Mouse (Mus musculus) hindbrain, embryonic 15.5 days (tissue): Measurements from ENCODE around the gene Tns1. TPM values are rescaled to one million over a fixed set of nuclear protein-coding genes. Genes with fewer than 3 reads are reported as not detected.

Experiments used
- ATAC-seq: fragments of 200-750 bp; cut with Nextera tagmentation; 2 replicates; pipeline ENCODE4 v1.8.0; 2017; ENCODE audit warnings: low read depth, moderate number of reproducible peaks, moderate TSS enrichment; ENCODE audit not compliant: low FRiP score
- H3K27ac ChIP-seq: fragments of 300-500 bp; sonication (generic); replicated peaks from 2 replicates; pipeline ENCODE4 v1.5.1; 2015; ENCODE audit warnings: mild to moderate bottlenecking, inconsistent platforms
- H3K27me3 ChIP-seq: fragments of 300-500 bp; sonication (generic); 2 replicates; pipeline ENCODE4 v1.6.1; 2015; ENCODE audit warnings: control low read depth, inconsistent platforms
- H3K36me3 ChIP-seq: fragments of 300-500 bp; sonication (generic); 2 replicates; pipeline ENCODE4 v1.6.1; 2015; ENCODE audit warnings: control low read depth, inconsistent platforms
- H3K4me1 ChIP-seq: fragments of 300-500 bp; sonication (generic); replicated peaks from 2 replicates; pipeline ENCODE4 v1.6.1; 2015; ENCODE audit warnings: control low read depth, inconsistent platforms
- H3K4me2 ChIP-seq: fragments of 300-500 bp; sonication (generic); 2 replicates; pipeline ENCODE4 v1.6.1; 2015; ENCODE audit warnings: moderate library complexity, mild to moderate bottlenecking, inconsistent platforms
- H3K4me3 ChIP-seq: fragments of 300-500 bp; sonication (generic); 2 replicates; pipeline ENCODE4 v1.5.1; 2015; ENCODE audit warnings: mild to moderate bottlenecking, inconsistent platforms
- H3K9ac ChIP-seq: fragments of 300-500 bp; sonication (generic); 2 replicates; pipeline ENCODE4 v1.6.1; 2015; ENCODE audit warnings: inconsistent platforms
- H3K9me3 ChIP-seq: fragments of 300-500 bp; sonication (generic); 2 replicates; pipeline ENCODE4 v1.6.1; 2016; ENCODE audit warnings: control low read depth, inconsistent platforms
- WGBS: fragments of 180-500 bp; shearing (Covaris S2); methylation state at CpG from one replicate; pipeline ENCODE4 v1.1.7; 2015; 5-methylcytosine and 5-hydroxymethylcytosine counted together
- polyA plus RNA-seq: library from polyadenylated mRNA; unstranded; fragments of >200 nt; fragmentation: Nextera tagmentation; extraction: Ambion mirVana; gene quantifications from 2 replicates; pipeline ENCODE4 v1.2.1, GENCODE M21; 2015

Tns1 gene
- polyA plus RNA-seq, 1 experiment from 2014 or later, result 13.5 TPM

- no peaks in the 10 kb centered on the region for H3K36me3 ChIP-seq
- H3K4me2 ChIP-seq, result no peak overlapping the region
- H3K9ac ChIP-seq, result no peak overlapping the region
- H3K27me3 ChIP-seq, result no peaks in the 10 kb centered on the region
- no peak overlapping the region for H3K4me3 ChIP-seq
- ATAC-seq, result no peak
- H3K9me3 ChIP-seq, result no peaks in the 10 kb centered on the region
- 77% methylated on average over 19 of the region's 19 CpGs for WGBS
- no peak overlapping the region for H3K27ac ChIP-seq
- peaks cover 16% of the 10 kb centered on the region for H3K4me1 ChIP-seq
These were observed 210.9 kb downstream of the Tns1 start for GRCm38 (mm10) chr1:73913071-73914005.

GRCm38 (mm10) chr1:73912466-73912865, 211.8 kb downstream of the Tns1 start:
- ATAC-seq, result no peak
- no peak overlapping the region for H3K4me2 ChIP-seq

GRCm38 (mm10) chr1:73911981-73912380, 212.3 kb downstream of the Tns1 start:
- H3K4me2 ChIP-seq, result no peak overlapping the region
- peaks cover 16% of the 10 kb centered on the region for H3K4me1 ChIP-seq
- no peak overlapping the region for H3K27ac ChIP-seq
- H3K9ac ChIP-seq, result no peak overlapping the region
- 83% methylated on average over 8 of the region's 8 CpGs for WGBS
- no peaks in the 10 kb centered on the region for H3K9me3 ChIP-seq
- no peak overlapping the region for H3K4me3 ChIP-seq
- no peaks in the 10 kb centered on the region for H3K27me3 ChIP-seq
- ATAC-seq, result no peak
- H3K36me3 ChIP-seq, result no peaks in the 10 kb centered on the region

More at GRCm38 (mm10) chr1:73912466-73912865, 211.8 kb downstream of the Tns1 start:
- no peaks in the 10 kb centered on the region for H3K36me3 ChIP-seq
- 70% methylated on average over 10 of the region's 10 CpGs for WGBS
- H3K27ac ChIP-seq, result no peak overlapping the region
- no peak overlapping the region for H3K4me3 ChIP-seq
- H3K9me3 ChIP-seq, result no peaks in the 10 kb centered on the region
- H3K27me3 ChIP-seq, result no peaks in the 10 kb centered on the region
- no peak overlapping the region for H3K9ac ChIP-seq
- H3K4me1 ChIP-seq, result peaks cover 16% of the 10 kb centered on the region

GRCm38 (mm10) chr1:73910701-73911100, 213.5 kb downstream of the Tns1 start:
- Histone ChIP-seq H3K27ac (no peak overlapping the region), H3K4me2 (no peak overlapping the region), H3K9me3 (no peaks in the 10 kb centered on the region), H3K9ac (no peak overlapping the region), H3K27me3 (no peaks in the 10 kb centered on the region), H3K4me1 (peaks cover 21% of the 10 kb centered on the region), H3K4me3 (no peak overlapping the region), H3K36me3 (no peaks in the 10 kb centered on the region)
- 86% methylated on average over 8 of the region's 8 CpGs for WGBS
- ATAC-seq, result no peak

- Histone ChIP-seq H3K4me3 (no peak overlapping the region), H3K36me3 (no peaks in the 10 kb centered on the region), H3K4me2 (no peak overlapping the region), H3K27me3 (no peaks in the 10 kb centered on the region), H3K4me1 (peaks cover 15% of the 10 kb centered on the region), H3K27ac (no peak overlapping the region), H3K9me3 (no peaks in the 10 kb centered on the region), H3K9ac (no peak overlapping the region)
- no peak for ATAC-seq
- WGBS, result 85% methylated on average over 8 of the region's 8 CpGs
These were observed 214.1 kb downstream of the Tns1 start for GRCm38 (mm10) chr1:73910111-73910510.

- H3K9me3 ChIP-seq, result no peaks in the 10 kb centered on the region
- no peak for ATAC-seq
- no peak overlapping the region for H3K27ac ChIP-seq
- no peaks in the 10 kb centered on the region for H3K27me3 ChIP-seq
- peaks cover 11% of the 10 kb centered on the region for H3K4me1 ChIP-seq
- no peak overlapping the region for H3K9ac ChIP-seq
- H3K4me2 ChIP-seq, result no peak overlapping the region
- 66% methylated on average over 2 of the region's 2 CpGs for WGBS
- no peaks in the 10 kb centered on the region for H3K36me3 ChIP-seq
- H3K4me3 ChIP-seq, result no peak overlapping the region
These were observed 214.9 kb downstream of the Tns1 start for GRCm38 (mm10) chr1:73909191-73909983.

GRCm38 (mm10) chr1:73908081-73908960, 215.9 kb downstream of the Tns1 start:
- Histone ChIP-seq H3K4me2 (no peak overlapping the region), H3K4me1 (peaks cover 6% of the 10 kb centered on the region), H3K9me3 (no peaks in the 10 kb centered on the region), H3K4me3 (no peak overlapping the region), H3K9ac (no peak overlapping the region), H3K27me3 (no peaks in the 10 kb centered on the region), H3K27ac (no peak overlapping the region), H3K36me3 (no peaks in the 10 kb centered on the region)
- no peak for ATAC-seq
- WGBS, result 75% methylated on average over 13 of the region's 13 CpGs

GRCm38 (mm10) chr1:73907166-73907565, 217.1 kb downstream of the Tns1 start:
- Histone ChIP-seq H3K9me3 (no peaks in the 10 kb centered on the region), H3K9ac (no peak overlapping the region), H3K27me3 (no peaks in the 10 kb centered on the region), H3K4me1 (peaks cover 15% of the 10 kb centered on the region), H3K27ac (no peak overlapping the region), H3K4me2 (no peak overlapping the region), H3K36me3 (no peaks in the 10 kb centered on the region), H3K4me3 (no peak overlapping the region)
- ATAC-seq, result no peak
- 90% methylated on average over 28 of the region's 28 CpGs for WGBS

GRCm38 (mm10) chr1:73906376-73906775, 217.9 kb downstream of the Tns1 start:
- Histone ChIP-seq H3K4me1 (peaks cover 15% of the 10 kb centered on the region), H3K4me2 (no peak overlapping the region), H3K9ac (no peak overlapping the region), H3K27me3 (no peaks in the 10 kb centered on the region), H3K9me3 (no peaks in the 10 kb centered on the region), H3K36me3 (no peaks in the 10 kb centered on the region), H3K4me3 (no peak overlapping the region), H3K27ac (no peak overlapping the region)
- WGBS, result 48% methylated on average over 6 of the region's 6 CpGs
- no peak for ATAC-seq

GRCm38 (mm10) chr1:73905811-73906190, 218.4 kb downstream of the Tns1 start:
- H3K4me1 ChIP-seq, result peaks cover 15% of the 10 kb centered on the region
- no peak overlapping the region for H3K9ac ChIP-seq
- no peaks in the 10 kb centered on the region for H3K9me3 ChIP-seq
- no peak overlapping the region for H3K4me2 ChIP-seq
- no peaks in the 10 kb centered on the region for H3K27me3 ChIP-seq
- H3K36me3 ChIP-seq, result no peaks in the 10 kb centered on the region
- no peak for ATAC-seq
- 70% methylated on average over 5 of the region's 5 CpGs for WGBS
- H3K27ac ChIP-seq, result no peak overlapping the region
- H3K4me3 ChIP-seq, result no peak overlapping the region

GRCm38 (mm10) chr1:73905111-73905810, 219.0 kb downstream of the Tns1 start:
- Histone ChIP-seq H3K9ac (no peak overlapping the region), H3K4me3 (no peak overlapping the region), H3K27me3 (no peaks in the 10 kb centered on the region), H3K4me1 (peaks cover 15% of the 10 kb centered on the region), H3K9me3 (no peaks in the 10 kb centered on the region), H3K27ac (no peak overlapping the region), H3K4me2 (no peak overlapping the region), H3K36me3 (no peaks in the 10 kb centered on the region)
- ATAC-seq, result no peak
- 73% methylated on average over 10 of the region's 10 CpGs for WGBS
